Mouse (Mus musculus): Measurements from ENCODE around the gene Tbcd. TPM values are rescaled to one million over a fixed set of nuclear protein-coding genes. Genes with fewer than 3 reads are reported as not detected.
A peak's percentile ranks its signal among the peaks of the same experiment; 100 is the strongest.

The Tbcd gene
- polyA plus RNA-seq, 1 experiment from 2014 or later = 16.5 TPM

DNA sequence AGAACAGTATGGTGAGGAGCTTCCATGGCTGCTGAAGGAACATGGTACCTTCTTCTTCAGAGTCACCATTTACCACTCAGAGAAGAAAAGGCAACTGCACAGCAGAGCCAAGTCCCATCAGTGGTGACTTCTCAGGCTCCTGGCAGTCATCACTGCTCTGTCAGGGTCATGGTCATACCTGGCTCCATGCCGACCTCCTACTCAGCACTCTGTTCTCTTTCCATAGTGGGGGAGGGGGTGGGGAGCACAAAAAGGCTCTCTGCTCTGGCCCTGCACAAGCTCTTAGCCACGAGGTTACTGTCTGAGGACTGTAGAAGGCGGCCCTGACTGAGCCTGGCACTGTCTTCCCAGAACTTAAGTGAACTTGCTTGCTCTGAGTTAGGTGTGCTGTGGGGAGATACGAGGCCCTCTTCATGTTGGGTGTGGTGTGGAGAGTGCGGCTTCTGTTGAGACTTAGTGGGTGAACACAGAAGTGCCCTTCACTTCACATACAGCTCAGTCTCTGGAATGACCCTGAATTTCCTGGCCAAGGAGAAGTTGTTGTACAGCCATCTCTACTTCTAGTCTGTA lies 91.6 kb downstream of the Tbcd start:
- Histone ChIP-seq H3K4me1 (ENCODE audit: control insufficient read depth, insufficient read depth, low read length) (peaks cover 2% of the 10 kb centered on the region; the same call in 1 of the 2 replicates), H3K27ac (ENCODE audit: low read depth, low read length) (peak overlapping the region; percentile 46; the same call in 1 of the 2 replicates), H3K27me3 (ENCODE audit: control insufficient read depth, insufficient read depth, low read length) (no peaks in the 10 kb centered on the region), H3K4me3 (ENCODE audit: low read depth, low read length) (no peak overlapping the region), H3K9ac (ENCODE audit: low read depth, low read length) (no peak overlapping the region), H3K9me3 (replicated peaks; ENCODE audit: control insufficient read depth, low read length) (no peaks in the 10 kb centered on the region), H3K36me3 (ENCODE audit: control insufficient read depth, insufficient read depth, low read length) (no peaks in the 10 kb centered on the region), H3K4me2 (no peak overlapping the region)
- ATAC-seq (replicated peaks; ENCODE audit: insufficient number of reproducible peaks, low FRiP score, low TSS enrichment) = peak; percentile 79
- WGBS (ENCODE audit: insufficient replicate concordance) = 79% methylated on average over 5 of the region's 5 CpGs

- no peak overlapping the region for H3K4me2 ChIP-seq
- no peak overlapping the region for H3K4me3 ChIP-seq (ENCODE audit: low read depth, low read length)
- H3K36me3 ChIP-seq (ENCODE audit: control insufficient read depth, insufficient read depth, low read length) = no peaks in the 10 kb centered on the region
- 0 out of 2 replicates have a peak overlapping the region, but pooled peaks have one; percentile 28 for H3K9ac ChIP-seq (ENCODE audit: low read depth, low read length)
- WGBS (ENCODE audit: insufficient replicate concordance) = 83% methylated on average over 9 of the region's 9 CpGs
- ATAC-seq (replicated peaks; ENCODE audit: insufficient number of reproducible peaks, low FRiP score, low TSS enrichment) = no peak
- H3K4me1 ChIP-seq (ENCODE audit: control insufficient read depth, insufficient read depth, low read length) = peaks cover 2% of the 10 kb centered on the region; the same call in 1 of the 2 replicates
- H3K27ac ChIP-seq (ENCODE audit: low read depth, low read length) = peak overlapping the region; percentile 46; the same call in 1 of the 2 replicates
- H3K9me3 ChIP-seq (replicated peaks; ENCODE audit: control insufficient read depth, low read length) = no peaks in the 10 kb centered on the region
- no peaks in the 10 kb centered on the region for H3K27me3 ChIP-seq (ENCODE audit: control insufficient read depth, insufficient read depth, low read length)
Measured at GRCm38 (mm10) chr11:121543922-121544321, 92.2 kb downstream of the Tbcd start.

DNA sequence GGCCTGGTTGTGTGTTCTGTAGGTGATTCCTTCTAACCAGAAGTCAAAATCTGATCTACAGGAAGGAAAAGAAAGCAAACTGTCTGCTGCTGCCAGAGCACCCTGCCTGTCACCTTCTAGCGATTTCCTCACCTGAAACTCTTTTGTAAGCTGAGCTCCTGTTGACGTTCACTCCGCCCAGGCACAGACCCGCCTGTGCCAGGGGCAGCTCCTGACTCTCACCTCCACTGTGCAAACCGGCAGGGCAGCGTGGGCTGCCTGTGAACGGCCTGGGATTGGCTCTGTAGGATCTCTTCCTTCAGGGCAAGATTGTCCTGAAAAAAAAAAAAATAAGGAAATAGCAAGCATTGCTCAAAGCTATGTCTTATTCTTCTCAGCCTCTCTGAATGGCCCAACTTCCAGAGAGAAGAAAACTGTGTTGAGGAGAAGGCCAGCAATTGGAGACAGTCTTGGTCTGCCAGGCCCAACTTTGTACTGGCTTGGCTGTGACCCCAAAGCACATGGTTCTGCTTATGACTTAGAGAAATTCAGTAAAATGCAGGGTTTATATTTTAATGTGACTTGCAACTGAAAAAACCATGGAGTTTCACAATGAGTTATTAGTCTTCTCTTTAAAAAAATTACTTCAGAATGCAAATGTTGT lies 93.1 kb downstream of the Tbcd start:
- Histone ChIP-seq H3K36me3 (ENCODE audit: control insufficient read depth, insufficient read depth, low read length) (no peaks in the 10 kb centered on the region), H3K27ac (ENCODE audit: low read depth, low read length) (no peak overlapping the region), H3K4me3 (ENCODE audit: low read depth, low read length) (no peak overlapping the region), H3K9ac (ENCODE audit: low read depth, low read length) (no peak overlapping the region), H3K4me2 (no peak overlapping the region), H3K9me3 (replicated peaks; ENCODE audit: control insufficient read depth, low read length) (no peaks in the 10 kb centered on the region), H3K27me3 (ENCODE audit: control insufficient read depth, insufficient read depth, low read length) (no peaks in the 10 kb centered on the region), H3K4me1 (ENCODE audit: control insufficient read depth, insufficient read depth, low read length) (peaks cover 10% of the 10 kb centered on the region; the same call in 1 of the 2 replicates)
- WGBS (ENCODE audit: insufficient replicate concordance) = 72% methylated on average over 7 of the region's 7 CpGs
- ATAC-seq (replicated peaks; ENCODE audit: insufficient number of reproducible peaks, low FRiP score, low TSS enrichment) = no peak

DNA sequence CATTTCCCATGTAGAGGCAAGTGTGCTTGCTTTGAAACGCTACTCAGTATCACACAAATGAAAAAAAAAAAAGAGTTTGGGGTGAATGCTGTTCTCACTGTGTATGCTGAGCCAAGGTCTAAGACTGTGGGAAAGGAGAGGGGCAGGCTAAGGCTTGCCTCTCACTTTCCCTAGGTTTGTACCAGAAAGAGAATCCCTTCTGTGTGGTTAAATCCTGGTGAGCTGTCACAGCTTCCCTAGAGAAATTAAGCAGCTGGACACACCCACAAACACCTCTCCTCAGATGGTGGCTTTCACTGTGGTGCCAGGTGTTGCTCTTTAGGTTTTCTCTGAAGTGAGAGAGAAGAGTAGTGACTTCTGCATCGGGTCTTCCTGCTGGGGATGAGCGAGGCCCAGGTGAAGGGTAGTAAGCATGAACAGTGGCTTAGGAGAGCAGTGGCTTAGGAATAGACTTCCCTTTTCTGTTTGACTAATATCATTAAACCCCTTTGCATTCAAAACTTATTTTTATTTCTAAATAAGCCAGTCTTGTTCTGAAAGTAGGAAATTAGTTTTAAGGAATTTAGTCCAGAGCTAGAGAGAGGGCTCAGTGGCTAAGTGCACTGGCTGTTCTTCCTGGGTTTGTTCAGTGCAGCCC lies 93.8 kb downstream of the Tbcd start:
- H3K9me3 ChIP-seq (replicated peaks; ENCODE audit: control insufficient read depth, low read length) = no peaks in the 10 kb centered on the region
- no peak overlapping the region for H3K4me2 ChIP-seq
- no peaks in the 10 kb centered on the region for H3K36me3 ChIP-seq (ENCODE audit: control insufficient read depth, insufficient read depth, low read length)
- WGBS (ENCODE audit: insufficient replicate concordance) = 85% methylated on average over 3 of the region's 3 CpGs
- no peak overlapping the region for H3K9ac ChIP-seq (ENCODE audit: low read depth, low read length)
- no peak overlapping the region for H3K4me3 ChIP-seq (ENCODE audit: low read depth, low read length)
- H3K4me1 ChIP-seq (ENCODE audit: control insufficient read depth, insufficient read depth, low read length) = peaks cover 14% of the 10 kb centered on the region; the same call in 1 of the 2 replicates
- H3K27me3 ChIP-seq (ENCODE audit: control insufficient read depth, insufficient read depth, low read length) = no peaks in the 10 kb centered on the region
- H3K27ac ChIP-seq (ENCODE audit: low read depth, low read length) = no peak overlapping the region
- no peak for ATAC-seq (replicated peaks; ENCODE audit: insufficient number of reproducible peaks, low FRiP score, low TSS enrichment)

DNA sequence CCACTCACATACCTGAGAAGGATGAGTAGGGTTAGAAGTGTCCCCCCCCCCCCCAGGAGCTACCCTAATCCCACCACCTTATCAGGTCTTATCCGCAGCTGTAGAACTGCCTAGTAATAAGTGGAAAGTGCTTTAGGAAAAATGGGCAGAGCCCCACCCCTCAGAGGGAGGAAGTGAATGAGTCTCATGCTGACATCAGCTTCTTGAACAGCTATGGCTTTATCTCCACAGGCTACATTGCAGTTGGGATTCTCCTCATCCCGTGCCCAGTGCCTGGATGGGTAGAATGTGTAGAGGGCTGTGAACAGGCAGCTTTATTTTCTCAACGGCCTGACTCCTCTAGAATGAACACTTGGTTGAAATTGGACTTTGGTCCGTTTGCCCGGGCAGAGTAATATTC lies 95.5 kb downstream of the Tbcd start:
- Histone ChIP-seq H3K36me3 (ENCODE audit: control insufficient read depth, insufficient read depth, low read length) (no peaks in the 10 kb centered on the region), H3K9ac (ENCODE audit: low read depth, low read length) (peak overlapping the region; percentile 8; the same call in 1 of the 2 replicates), H3K27me3 (ENCODE audit: control insufficient read depth, insufficient read depth, low read length) (no peaks in the 10 kb centered on the region), H3K27ac (ENCODE audit: low read depth, low read length) (peak overlapping the region; percentile 75), H3K4me1 (ENCODE audit: control insufficient read depth, insufficient read depth, low read length) (peaks cover 16% of the 10 kb centered on the region; the same call in 1 of the 2 replicates), H3K4me3 (ENCODE audit: low read depth, low read length) (no peak overlapping the region), H3K4me2 (no peak overlapping the region), H3K9me3 (replicated peaks; ENCODE audit: control insufficient read depth, low read length) (no peaks in the 10 kb centered on the region)
- ATAC-seq (replicated peaks; ENCODE audit: insufficient number of reproducible peaks, low FRiP score, low TSS enrichment) = 0 out of 2 replicates have a peak, but pooled peaks have one; percentile 20
- 60% methylated on average over 5 of the region's 5 CpGs for WGBS (ENCODE audit: insufficient replicate concordance)

DNA sequence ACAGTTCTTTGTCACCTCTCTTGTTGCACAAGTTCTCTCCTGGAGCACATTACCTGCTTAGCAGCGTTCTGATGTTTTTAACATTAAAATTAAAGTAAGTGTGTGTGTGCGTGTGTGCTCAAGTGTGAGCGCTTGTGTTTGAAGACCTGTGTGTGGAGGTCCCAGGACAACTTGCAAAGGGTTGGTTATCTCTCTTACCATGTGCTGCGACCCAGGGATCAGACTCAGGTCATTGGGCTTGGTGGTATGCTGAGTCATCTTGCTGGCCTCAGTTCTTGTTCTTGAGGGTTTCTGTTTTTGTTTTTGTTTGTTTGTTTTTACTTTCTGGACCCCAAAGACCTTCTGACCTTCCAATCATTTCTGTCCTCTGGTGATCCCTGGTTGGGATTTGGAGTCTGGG lies 96.2 kb downstream of the Tbcd start:
- Histone ChIP-seq H3K4me3 (ENCODE audit: low read depth, low read length) (no peak overlapping the region), H3K4me2 (no peak overlapping the region), H3K27ac (ENCODE audit: low read depth, low read length) (peak overlapping the region; percentile 75), H3K4me1 (ENCODE audit: control insufficient read depth, insufficient read depth, low read length) (peaks cover 16% of the 10 kb centered on the region; the same call in 1 of the 2 replicates), H3K36me3 (ENCODE audit: control insufficient read depth, insufficient read depth, low read length) (no peaks in the 10 kb centered on the region), H3K9me3 (replicated peaks; ENCODE audit: control insufficient read depth, low read length) (no peaks in the 10 kb centered on the region), H3K27me3 (ENCODE audit: control insufficient read depth, insufficient read depth, low read length) (no peaks in the 10 kb centered on the region), H3K9ac (ENCODE audit: low read depth, low read length) (no peak overlapping the region; the same call in 1 of the 2 replicates)
- peak; percentile 77 for ATAC-seq (replicated peaks; ENCODE audit: insufficient number of reproducible peaks, low FRiP score, low TSS enrichment)
- 72% methylated on average over 4 of the region's 4 CpGs for WGBS (ENCODE audit: insufficient replicate concordance)

- no peak overlapping the region for H3K9ac ChIP-seq (ENCODE audit: low read depth, low read length)
- H3K9me3 ChIP-seq (replicated peaks; ENCODE audit: control insufficient read depth, low read length) = no peaks in the 10 kb centered on the region
- H3K4me3 ChIP-seq (ENCODE audit: low read depth, low read length) = no peak overlapping the region
- H3K36me3 ChIP-seq (ENCODE audit: control insufficient read depth, insufficient read depth, low read length) = no peaks in the 10 kb centered on the region
- no peak overlapping the region for H3K4me2 ChIP-seq
- peak overlapping the region; percentile 43; the same call in 1 of the 2 replicates for H3K27ac ChIP-seq (ENCODE audit: low read depth, low read length)
- peaks cover 16% of the 10 kb centered on the region; the same call in 1 of the 2 replicates for H3K4me1 ChIP-seq (ENCODE audit: control insufficient read depth, insufficient read depth, low read length)
- 64% methylated on average over 12 of the region's 12 CpGs for WGBS (ENCODE audit: insufficient replicate concordance)
- 0 out of 2 replicates have a peak, but pooled peaks have one; percentile 31 for ATAC-seq (replicated peaks; ENCODE audit: insufficient number of reproducible peaks, low FRiP score, low TSS enrichment)
- no peaks in the 10 kb centered on the region for H3K27me3 ChIP-seq (ENCODE audit: control insufficient read depth, insufficient read depth, low read length)
Measured at GRCm38 (mm10) chr11:121548996-121549842, 97.5 kb downstream of the Tbcd start.
